Mouse (Mus musculus): ENCODE measurements at regions not wholly inside any gene's neighbourhood (a gene's known extent, or its start where the extent isn't known, plus 50 kb on each side); places are given as distances from the start of the nearest gene placed in this dataset.

DNA sequence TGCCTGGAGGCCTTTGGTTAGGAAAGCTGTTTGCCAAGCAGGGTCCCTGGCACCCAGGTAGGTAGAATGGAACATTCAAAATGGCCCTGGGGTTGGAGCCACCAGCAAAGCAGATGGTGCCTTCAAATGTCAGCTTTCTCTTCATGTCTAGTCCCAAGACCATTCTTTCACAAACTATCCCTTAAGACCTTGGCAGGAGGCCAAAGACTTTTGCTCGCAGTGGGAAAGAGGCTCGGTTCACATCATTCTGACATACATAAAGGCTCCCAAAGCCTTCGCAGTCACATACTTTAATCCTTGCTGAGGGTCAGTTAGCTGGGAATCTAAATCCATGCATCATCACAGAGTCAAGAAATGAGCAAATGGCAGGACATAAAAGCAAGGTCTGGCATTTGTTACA is 50.5 kb upstream of the Ppp2r5a start:
- TF ChIP-seq CTCF (IDR thresholded peaks at IDR 0.05; ENCODE audit: insufficient read depth, low read depth, low read length) (no peak), POLR2A (IDR thresholded peaks at IDR 0.05; ENCODE audit: insufficient read depth, low read depth, low read length) (no peak)

All from olfactory bulb, adult 2 months (tissue).